Mouse (Mus musculus) gastrocnemius, postnatal 36 days (tissue): ENCODE results near the gene Tmem218. TPM values are rescaled to one million over a fixed set of nuclear protein-coding genes. Genes with fewer than 3 reads are reported as not detected.

ENCODE experiments used
- DNase-seq, 2 experiments: peaks; one replicate each; pipeline ENCODE4 v3.0.0; 2022
- intact Hi-C: fragments of 180-260 bp; cut with DNase I; formaldehyde crosslinking; loops from one replicate; pipeline ENCODE4 v1.15.1; 2025
- total RNA-seq, 2 experiments: library from RNA; stranded (reverse); gene quantifications; 2 replicates each; pipeline ENCODE4 v1.2.3; 2021

Gene Tmem218
- total RNA-seq, 2 experiments from 2014 or later: 2.0 to 2.5 TPM

- intact Hi-C loops: loop anchor here (1.0 kb wide), 2 partner anchors 54 to 335 kb away; no protein-coding TSS in a partner anchor
- DNase-seq: no peak
Measured at GRCm38 (mm10) chr9:37230486-37231195, 22.6 kb downstream of the Tmem218 start.

GRCm38 (mm10) chr9:37232201-37233195, 24.5 kb downstream of the Tmem218 start:
- no peak for DNase-seq
- intact Hi-C loops: no loop called here

GRCm38 (mm10) chr9:37235951-37236737, 28.1 kb downstream of the Tmem218 start:
- no peak for DNase-seq
- intact Hi-C loops: no loop called here

GRCm38 (mm10) chr9:37242764-37243163, 34.7 kb downstream of the Tmem218 start:
- intact Hi-C loops: no loop called here
- DNase-seq: no peak

- intact Hi-C loops: no loop called here
- no peak for DNase-seq
Measured at GRCm38 (mm10) chr9:37244600-37244999, 36.6 kb downstream of the Tmem218 start.

- DNase-seq: no peak
- intact Hi-C loops: no loop called here
Measured at GRCm38 (mm10) chr9:37245404-37245803, 37.4 kb downstream of the Tmem218 start.

- intact Hi-C loops: no loop called here
- no peak for DNase-seq
Measured at GRCm38 (mm10) chr9:37245810-37246209, 37.8 kb downstream of the Tmem218 start.

- intact Hi-C loops: no loop called here
- DNase-seq: peak in 1 of 2 experiments; percentile 15
Measured at GRCm38 (mm10) chr9:37247429-37247828, 39.4 kb downstream of the Tmem218 start.

- intact Hi-C loops: no loop called here
- DNase-seq: no peak
Measured at GRCm38 (mm10) chr9:37248381-37248906, 40.4 kb downstream of the Tmem218 start.

GRCm38 (mm10) chr9:37249976-37250375, 42.0 kb downstream of the Tmem218 start:
- intact Hi-C loops: no loop called here
- no peak for DNase-seq

GRCm38 (mm10) chr9:37250631-37251030, 42.6 kb downstream of the Tmem218 start:
- no peak for DNase-seq
- intact Hi-C loops: no loop called here

- intact Hi-C loops: no loop called here
- no peak for DNase-seq
Measured at GRCm38 (mm10) chr9:37254531-37255110, 46.6 kb downstream of the Tmem218 start.

GRCm38 (mm10) chr9:37255149-37255888, 47.3 kb downstream of the Tmem218 start, which contains the start of gene Slc37a2:
Slc37a2 (minus strand) TSS chr9:37255738.
- intact Hi-C loops: no loop called here

GRCm38 (mm10) chr9:37255889-37256225, 47.8 kb downstream of the Tmem218 start:
- peak in 1 of 2 experiments; percentile 23 for DNase-seq
- intact Hi-C loops: no loop called here

More at GRCm38 (mm10) chr9:37255149-37255888, 47.3 kb downstream of the Tmem218 start, which contains the start of gene Slc37a2:
- peak; percentile 48 to 51 for DNase-seq

GRCm38 (mm10) chr9:37266622-37267021, 58.6 kb downstream of the Tmem218 start:
- no peak for DNase-seq
- intact Hi-C loops: no loop called here
